Mouse (Mus musculus) neural tube, embryonic 12.5 days (tissue): Measurements from ENCODE around the gene Cand1. TPM values are rescaled to one million over a fixed set of nuclear protein-coding genes. Genes with fewer than 3 reads are reported as not detected.

Experiments
- ATAC-seq: fragments of 200-750 bp; cut with Nextera tagmentation; 2 replicates; pipeline ENCODE4 v1.8.0; 2017; ENCODE audit warnings: low read depth, mild to moderate bottlenecking, moderate TSS enrichment, moderate library complexity; ENCODE audit not compliant: low FRiP score
- H3K27ac ChIP-seq: fragments of 300-500 bp; sonication (generic); 2 replicates; pipeline ENCODE4 v1.5.1; 2016
- H3K27me3 ChIP-seq: fragments of 300-500 bp; sonication (generic); replicated peaks from 2 replicates; pipeline ENCODE4 v1.6.1; 2016; ENCODE audit warnings: mild to moderate bottlenecking
- H3K36me3 ChIP-seq: fragments of 300-500 bp; sonication (generic); 2 replicates; pipeline ENCODE4 v1.6.1; 2016; ENCODE audit warnings: mild to moderate bottlenecking
- H3K4me1 ChIP-seq: fragments of 300-500 bp; sonication (generic); 2 replicates; pipeline ENCODE4 v1.6.1; 2016
- H3K4me2 ChIP-seq: fragments of 300-500 bp; sonication (generic); replicated peaks from 2 replicates; pipeline ENCODE4 v1.6.1; 2016; ENCODE audit warnings: mild to moderate bottlenecking
- H3K4me3 ChIP-seq: fragments of 300-500 bp; sonication (generic); 2 replicates; pipeline ENCODE4 v1.5.1; 2016
- H3K9ac ChIP-seq: fragments of 300-500 bp; sonication (generic); 2 replicates; pipeline ENCODE4 v1.6.1; 2016; ENCODE audit warnings: mild to moderate bottlenecking
- H3K9me3 ChIP-seq: fragments of 300-500 bp; sonication (generic); 2 replicates; pipeline ENCODE4 v1.6.1; 2016; ENCODE audit warnings: mild to moderate bottlenecking
- WGBS: fragments of 180-500 bp; shearing (Covaris S2); methylation state at CpG from one replicate; pipeline ENCODE4 v1.1.7; 2016; 5-methylcytosine and 5-hydroxymethylcytosine counted together
- polyA plus RNA-seq: library from polyadenylated mRNA; unstranded; fragments of >200 nt; fragmentation: Nextera tagmentation; extraction: Ambion mirVana; gene quantifications from 2 replicates; pipeline ENCODE4 v1.2.1, GENCODE M21; 2016

Cand1 gene
- polyA plus RNA-seq, 1 experiment from 2014 or later: 113 TPM

GRCm38 (mm10) chr10:119239633-119239968 lies 254 bp downstream of the Cand1 start:
- WGBS: under 1% methylated on average over 35 of the region's 37 CpGs
- H3K9ac ChIP-seq: peak overlapping the region; percentile 98
- H3K36me3 ChIP-seq: peaks cover 11% of the 10 kb centered on the region
- no peaks in the 10 kb centered on the region for H3K27me3 ChIP-seq
- peaks cover 13% of the 10 kb centered on the region for H3K4me1 ChIP-seq
- H3K4me3 ChIP-seq: peak overlapping the region; percentile 95
- peak; percentile 80; the same call in 1 of the 2 replicates for ATAC-seq
- no peaks in the 10 kb centered on the region for H3K9me3 ChIP-seq
- peak overlapping the region; percentile 77 for H3K4me2 ChIP-seq
- peak overlapping the region; percentile 83 for H3K27ac ChIP-seq

- Histone ChIP-seq H3K27ac (peak overlapping the region; percentile 83), H3K4me3 (peak overlapping the region; percentile 95), H3K36me3 (peaks cover 11% of the 10 kb centered on the region), H3K9ac (peak overlapping the region; percentile 98), H3K4me2 (peak overlapping the region; percentile 77), H3K4me1 (peaks cover 13% of the 10 kb centered on the region), H3K9me3 (no peaks in the 10 kb centered on the region), H3K27me3 (no peaks in the 10 kb centered on the region)
- peak; percentile 56 for ATAC-seq
- under 1% methylated on average over 54 of the region's 54 CpGs for WGBS
Measured at GRCm38 (mm10) chr10:119238985-119239631, 747 bp downstream of the Cand1 start.

DNA sequence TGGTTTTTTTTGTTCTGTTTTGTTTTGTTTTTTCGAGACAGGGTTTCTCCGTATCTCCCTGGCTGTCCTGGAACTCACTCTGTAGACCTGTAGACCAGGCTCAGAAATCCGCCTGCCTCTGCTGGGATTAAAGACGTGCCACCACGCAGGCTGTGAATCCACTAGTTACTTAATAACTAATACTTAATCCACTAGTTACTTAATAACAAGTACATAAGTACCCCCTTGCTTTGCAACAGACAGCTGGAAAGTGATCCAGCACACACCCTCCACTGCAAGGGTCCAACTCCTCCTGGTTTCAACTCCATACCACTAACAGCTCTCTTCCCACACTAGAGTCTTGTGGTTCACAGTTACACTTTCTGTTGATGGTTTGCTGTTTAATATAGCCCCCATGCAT lies 8.3 kb downstream of the Cand1 start:
- 89% methylated on average over 5 of the region's 5 CpGs for WGBS
- Histone ChIP-seq H3K27me3 (no peaks in the 10 kb centered on the region), H3K9me3 (no peaks in the 10 kb centered on the region), H3K4me2 (no peak overlapping the region), H3K4me1 (no peaks in the 10 kb centered on the region), H3K36me3 (peaks cover 11% of the 10 kb centered on the region), H3K27ac (no peak overlapping the region), H3K9ac (no peak overlapping the region), H3K4me3 (no peak overlapping the region)
- no peak for ATAC-seq

- H3K27me3 ChIP-seq: no peaks in the 10 kb centered on the region
- WGBS: 95% methylated on average over 4 of the region's 4 CpGs
- no peak overlapping the region for H3K9ac ChIP-seq
- ATAC-seq: no peak
- H3K4me3 ChIP-seq: no peak overlapping the region
- no peaks in the 10 kb centered on the region for H3K4me1 ChIP-seq
- H3K9me3 ChIP-seq: no peaks in the 10 kb centered on the region
- H3K27ac ChIP-seq: no peak overlapping the region
- peaks cover 15% of the 10 kb centered on the region for H3K36me3 ChIP-seq
- no peak overlapping the region for H3K4me2 ChIP-seq
Measured at GRCm38 (mm10) chr10:119230703-119231102, 9.2 kb downstream of the Cand1 start.

GRCm38 (mm10) chr10:119230074-119230669 lies 9.7 kb downstream of the Cand1 start:
- Histone ChIP-seq H3K4me2 (no peak overlapping the region), H3K27me3 (no peaks in the 10 kb centered on the region), H3K4me3 (no peak overlapping the region), H3K27ac (no peak overlapping the region), H3K36me3 (peaks cover 15% of the 10 kb centered on the region), H3K9ac (no peak overlapping the region), H3K9me3 (no peaks in the 10 kb centered on the region), H3K4me1 (no peaks in the 10 kb centered on the region)
- no peak for ATAC-seq
- 85% methylated on average over 5 of the region's 5 CpGs for WGBS

GRCm38 (mm10) chr10:119223686-119224085 lies 16.2 kb downstream of the Cand1 start:
- no peak overlapping the region for H3K9ac ChIP-seq
- H3K36me3 ChIP-seq: peaks cover 29% of the 10 kb centered on the region
- H3K27me3 ChIP-seq: no peaks in the 10 kb centered on the region
- no peaks in the 10 kb centered on the region for H3K9me3 ChIP-seq
- 79% methylated on average over 4 of the region's 4 CpGs for WGBS
- no peak overlapping the region for H3K27ac ChIP-seq
- H3K4me3 ChIP-seq: no peak overlapping the region
- H3K4me1 ChIP-seq: peaks cover 4% of the 10 kb centered on the region; the same call in 1 of the 2 replicates
- no peak overlapping the region for H3K4me2 ChIP-seq
- no peak for ATAC-seq

GRCm38 (mm10) chr10:119221631-119222030 lies 18.2 kb downstream of the Cand1 start:
- no peak overlapping the region for H3K4me3 ChIP-seq
- H3K36me3 ChIP-seq: peaks cover 46% of the 10 kb centered on the region
- peaks cover 4% of the 10 kb centered on the region; the same call in 1 of the 2 replicates for H3K4me1 ChIP-seq
- WGBS: 74% methylated on average over 5 of the region's 5 CpGs
- no peaks in the 10 kb centered on the region for H3K27me3 ChIP-seq
- no peak overlapping the region for H3K27ac ChIP-seq
- H3K9me3 ChIP-seq: no peaks in the 10 kb centered on the region
- no peak overlapping the region for H3K4me2 ChIP-seq
- H3K9ac ChIP-seq: no peak overlapping the region
- ATAC-seq: no peak

GRCm38 (mm10) chr10:119219415-119219814 lies 20.4 kb downstream of the Cand1 start:
- H3K4me3 ChIP-seq: no peak overlapping the region
- no peak for ATAC-seq
- 83% methylated on average over 11 of the region's 11 CpGs for WGBS
- H3K36me3 ChIP-seq: peaks cover 45% of the 10 kb centered on the region
- no peaks in the 10 kb centered on the region for H3K27me3 ChIP-seq
- no peak overlapping the region for H3K9ac ChIP-seq
- H3K9me3 ChIP-seq: no peaks in the 10 kb centered on the region
- peaks cover 4% of the 10 kb centered on the region; the same call in 1 of the 2 replicates for H3K4me1 ChIP-seq
- no peak overlapping the region for H3K4me2 ChIP-seq
- H3K27ac ChIP-seq: no peak overlapping the region

- no peaks in the 10 kb centered on the region for H3K9me3 ChIP-seq
- WGBS: 95% methylated on average over 15 of the region's 15 CpGs
- peaks cover 4% of the 10 kb centered on the region; the same call in 1 of the 2 replicates for H3K4me1 ChIP-seq
- no peak overlapping the region for H3K4me3 ChIP-seq
- H3K36me3 ChIP-seq: peaks cover 49% of the 10 kb centered on the region
- ATAC-seq: no peak
- H3K4me2 ChIP-seq: no peak overlapping the region
- H3K27me3 ChIP-seq: no peaks in the 10 kb centered on the region
- H3K27ac ChIP-seq: no peak overlapping the region
- H3K9ac ChIP-seq: no peak overlapping the region
Measured at GRCm38 (mm10) chr10:119218274-119219080, 21.4 kb downstream of the Cand1 start.

DNA sequence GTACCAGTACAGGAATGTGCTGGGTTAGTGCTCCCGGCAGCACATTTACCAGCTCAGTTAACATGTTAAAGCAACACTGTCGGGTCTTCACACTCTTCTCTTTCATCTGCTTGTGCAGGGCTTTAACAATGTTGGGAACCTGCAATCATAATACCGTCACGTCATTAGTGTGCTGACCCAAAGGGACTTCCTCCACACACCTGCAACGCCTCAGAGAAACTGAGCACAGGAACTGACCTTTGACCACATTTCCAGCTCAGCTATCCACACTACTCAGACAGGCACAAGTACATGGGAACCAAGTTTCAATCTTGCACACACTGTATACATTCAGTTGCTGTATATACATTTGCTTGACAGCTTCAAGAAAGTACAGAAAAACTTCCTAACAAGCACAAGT lies 27.4 kb downstream of the Cand1 start:
- Histone ChIP-seq H3K27ac (no peak overlapping the region), H3K4me2 (no peak overlapping the region), H3K36me3 (peaks cover 82% of the 10 kb centered on the region), H3K9me3 (no peaks in the 10 kb centered on the region), H3K27me3 (no peaks in the 10 kb centered on the region), H3K4me1 (no peaks in the 10 kb centered on the region), H3K4me3 (no peak overlapping the region), H3K9ac (no peak overlapping the region)
- no peak for ATAC-seq
- WGBS: 87% methylated on average over 5 of the region's 5 CpGs

GRCm38 (mm10) chr10:119211251-119211650 lies 28.6 kb downstream of the Cand1 start:
- H3K27me3 ChIP-seq: no peaks in the 10 kb centered on the region
- 92% methylated on average over 11 of the region's 11 CpGs for WGBS
- peaks cover 81% of the 10 kb centered on the region for H3K36me3 ChIP-seq
- no peak overlapping the region for H3K27ac ChIP-seq
- no peak overlapping the region for H3K4me3 ChIP-seq
- ATAC-seq: no peak
- no peaks in the 10 kb centered on the region for H3K4me1 ChIP-seq
- H3K9ac ChIP-seq: no peak overlapping the region
- H3K9me3 ChIP-seq: no peaks in the 10 kb centered on the region
- H3K4me2 ChIP-seq: no peak overlapping the region

DNA sequence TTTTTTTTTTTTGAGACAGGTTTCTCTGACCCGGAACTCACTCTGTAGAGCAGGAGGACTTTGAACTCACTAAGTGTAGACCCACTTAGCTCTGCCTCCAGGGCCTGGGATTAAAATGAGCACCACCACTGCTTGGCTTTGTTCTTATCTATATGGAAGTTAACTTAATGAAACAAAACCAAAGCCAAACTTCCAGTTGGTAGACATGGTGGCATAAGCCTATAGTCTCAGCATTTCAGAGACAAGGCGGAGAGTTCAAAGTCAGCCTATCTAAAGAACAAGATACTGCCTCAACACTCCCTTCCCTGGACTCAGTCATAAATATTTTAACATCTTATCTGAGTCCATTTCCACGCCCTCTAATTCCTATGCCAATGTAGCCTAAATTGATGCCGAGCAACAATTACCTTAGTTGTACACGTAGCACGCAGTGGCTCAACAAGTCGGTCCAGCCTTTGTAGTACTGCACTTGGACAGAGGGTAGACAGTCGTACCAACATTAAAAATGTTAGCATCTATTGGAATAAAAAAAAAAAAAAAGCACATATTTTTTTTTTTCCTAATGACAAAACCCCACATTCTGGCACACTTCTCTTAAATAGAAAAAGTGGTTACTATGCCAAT lies 33.4 kb downstream of the Cand1 start:
- H3K36me3 ChIP-seq: peaks cover 86% of the 10 kb centered on the region
- 98% methylated on average over 8 of the region's 8 CpGs for WGBS

More for the DNA sequence above, 33.4 kb downstream of the Cand1 start:
- Histone ChIP-seq H3K4me3 (no peak overlapping the region), H3K4me2 (no peak overlapping the region), H3K27me3 (no peaks in the 10 kb centered on the region), H3K27ac (no peak overlapping the region), H3K9me3 (no peaks in the 10 kb centered on the region), H3K9ac (no peak overlapping the region), H3K4me1 (no peaks in the 10 kb centered on the region)
- ATAC-seq: no peak
